Comparison of ENCODE assay signal across 8 mouse cellular contexts in the genomic region with DNA sequence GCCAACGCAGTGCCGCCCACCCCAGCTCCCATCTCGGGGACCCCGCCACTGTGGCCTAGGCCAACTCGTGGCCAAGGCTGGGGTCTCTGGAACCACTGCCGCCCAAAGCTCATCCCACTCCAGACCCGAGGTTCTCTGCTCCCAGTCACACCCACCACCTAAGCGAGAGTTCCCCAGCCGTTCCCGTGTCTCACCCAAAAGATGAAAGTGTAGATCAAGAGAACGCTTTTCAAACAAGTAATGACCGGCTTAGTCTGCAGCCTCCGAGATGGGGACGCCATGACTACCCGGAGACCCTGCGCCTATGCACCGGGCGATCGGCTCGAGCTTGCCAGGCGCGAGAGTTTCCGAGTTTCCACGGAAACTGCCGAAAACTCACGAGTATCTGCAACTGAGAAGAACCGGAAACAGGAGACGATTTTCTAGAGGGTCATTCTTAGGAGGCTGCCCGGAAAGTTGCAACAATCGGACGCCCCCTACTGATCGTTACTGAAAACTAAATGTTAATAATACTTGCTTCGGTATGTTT. TPM values are rescaled to one million over a fixed set of nuclear protein-coding genes. Genes with fewer than 3 reads are reported as not detected.
DNase-seq lines count a peak whose midpoint lies in the region; ATAC-seq lines count a peak whose summit lies in the region.

Tspan6 (minus strand) TSS at position 416 of the 529 bp plus-strand sequence.

- intact Hi-C loops in left cerebral cortex, postnatal 4 days (cut with DNase I) = no loop called here

- H3K4me2 ChIP-seq in midbrain, embryonic 12.5 days (replicated peaks) = peak within 1 kb of the TSS; percentile 47

- peak within 1 kb of the TSS; percentile 92 for H3K27ac ChIP-seq in embryonic facial prominence, embryonic 10.5 days (replicated peaks)
- H3K27ac ChIP-seq in midbrain, embryonic 12.5 days (replicated peaks) = peak within 1 kb of the TSS; percentile 39; the same call in 1 of the 2 replicates

- H3K9me3 ChIP-seq in embryonic facial prominence, embryonic 10.5 days = no peaks in the 10 kb centered on the region
- no peaks in the 10 kb centered on the region for H3K9me3 ChIP-seq in midbrain, embryonic 12.5 days

- H3K9ac ChIP-seq in midbrain, embryonic 12.5 days (replicated peaks) = peak within 1 kb of the TSS; percentile 60

- peak; percentile 84 for DNase-seq in adrenal gland, postnatal 10 days
- peak; percentile 86 for DNase-seq in embryonic facial prominence, embryonic 10.5 days (ENCODE audit: low spot score)
- DNase-seq in heart, adult 11 months = peak; percentile 97
- DNase-seq in kidney, adult 11 months = peak; percentile 58
- DNase-seq in left cerebral cortex, postnatal 4 days = peak; percentile 85
- DNase-seq in spleen, adult 12 weeks (ENCODE audit: low spot score) = peak; percentile 11

- ATAC-seq in midbrain, embryonic 12.5 days (ENCODE audit: low FRiP score, low read depth) = peak; percentile 97
- no peak for ATAC-seq in monocyte, adult 5-6 weeks (replicated peaks; ENCODE audit: insufficient number of reproducible peaks, low FRiP score, low TSS enrichment, poor library complexity, severe bottlenecking)

- peak within 1 kb of the TSS; percentile 66 for H3K4me3 ChIP-seq in embryonic facial prominence, embryonic 10.5 days
- H3K4me3 ChIP-seq in midbrain, embryonic 12.5 days = peak within 1 kb of the TSS; percentile 56

- peaks cover 30% of the 10 kb centered on the region for H3K36me3 ChIP-seq in embryonic facial prominence, embryonic 10.5 days (replicated peaks)
- peaks cover 18% of the 10 kb centered on the region for H3K36me3 ChIP-seq in midbrain, embryonic 12.5 days

- WGBS in embryonic facial prominence, embryonic 10.5 days = 21% methylated on average over 33 of the region's 33 CpGs
- WGBS in midbrain, embryonic 12.5 days = 26% methylated on average over 33 of the region's 33 CpGs

- H3K27me3 ChIP-seq in embryonic facial prominence, embryonic 10.5 days (replicated peaks; ENCODE audit: low read depth, poor library complexity, severe bottlenecking) = peaks cover 10% of the 10 kb centered on the region
- H3K27me3 ChIP-seq in midbrain, embryonic 12.5 days = no peaks in the 10 kb centered on the region

- no peaks in the 10 kb centered on the region for H3K4me1 ChIP-seq in embryonic facial prominence, embryonic 10.5 days
- H3K4me1 ChIP-seq in midbrain, embryonic 12.5 days = no peaks in the 10 kb centered on the region

RNA-seq across cellular contexts. Expression of gene Tspan6, which starts in this region (rescaled TPM):
- 10 to 100 TPM; 31.4 to 40.2 TPM for total RNA-seq in adrenal gland, postnatal 10 days (2021)
- 198 and 205 TPM in 2 replicates for polyA plus RNA-seq in embryonic facial prominence, embryonic 10.5 days (2016; fragmentation: Nextera tagmentation; extraction: Ambion mirVana)
- 10 to 100 TPM; 86.6 to 92.0 TPM for total RNA-seq in left cerebral cortex, postnatal 4 days (2021)
- polyA plus RNA-seq in midbrain, embryonic 12.5 days (2016; fragmentation: Nextera tagmentation; extraction: Ambion mirVana) = 203 and 209 TPM in 2 replicates
- 2.3 TPM in 1 of 3 replicates, not detected in the others for total RNA-seq in monocyte, adult 5-6 weeks (2017)

Comparison
In these comparisons a context has a peak if more than half of its experiments do, and no peak if none do; other contexts are left out.
1. DNase-seq: peak in every context shown above with its lines; median percentile 97 in heart, adult 11 months; 86 in embryonic facial prominence, embryonic 10.5 days; 85 in left cerebral cortex, postnatal 4 days; 84 in adrenal gland, postnatal 10 days; 58 in kidney, adult 11 months; 11 in spleen, adult 12 weeks.